Mouse (Mus musculus): ENCODE results near the gene Il10.
"Not testable (repeated sequence)": the region's sequence is repeated elsewhere in the genome, so short reads cannot be mapped to it uniquely, and the experiment has no call there.

Il10 gene

DNA sequence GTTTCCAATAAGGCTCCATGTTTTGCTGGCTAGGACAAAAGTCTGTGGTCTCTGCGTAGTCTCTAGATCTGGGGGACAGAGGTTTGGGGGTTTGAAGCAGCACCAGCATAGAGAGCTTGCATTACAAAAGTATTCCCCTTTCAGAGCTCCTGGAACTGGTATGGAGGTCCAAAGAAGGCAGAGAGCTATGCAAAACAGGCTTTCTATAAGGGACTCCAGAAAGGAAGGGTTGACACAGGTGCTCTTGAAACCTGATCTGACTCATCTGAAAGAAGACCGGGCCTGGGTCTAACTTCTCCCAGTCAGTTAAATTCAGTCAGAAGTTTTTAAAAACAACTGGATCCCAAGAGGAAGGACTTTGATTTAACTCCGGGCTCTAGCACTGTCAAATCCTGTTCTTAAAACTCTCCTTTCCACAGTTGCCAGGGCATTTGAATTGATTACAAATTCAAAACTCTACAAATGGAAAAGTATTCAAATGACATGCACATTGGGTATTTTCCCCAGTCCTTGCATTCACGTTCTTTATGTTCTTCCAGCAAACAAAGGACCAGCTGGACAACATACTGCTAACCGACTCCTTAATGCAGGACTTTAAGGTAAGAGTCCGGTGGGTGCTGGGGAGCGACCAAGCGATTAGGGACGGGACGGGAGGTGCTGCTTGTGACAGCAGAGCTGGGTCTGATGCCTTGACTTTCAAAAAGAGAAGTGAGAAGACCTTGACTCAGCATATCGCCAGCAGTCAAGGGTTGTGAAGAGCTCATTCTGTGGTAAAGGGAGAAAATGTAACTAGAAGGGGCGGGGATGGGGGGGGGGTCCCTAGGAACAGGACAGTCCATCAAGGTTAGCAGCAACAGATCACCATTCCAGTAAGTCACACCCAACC is 1.0 kb downstream of the Il10 start:
- no peak for DNase-seq (ENCODE audit: low read depth)

GRCm38 (mm10) chr1:131021438-131021837 is 1.8 kb downstream of the Il10 start:
- DNase-seq (ENCODE audit: low read depth), result no peak

DNA sequence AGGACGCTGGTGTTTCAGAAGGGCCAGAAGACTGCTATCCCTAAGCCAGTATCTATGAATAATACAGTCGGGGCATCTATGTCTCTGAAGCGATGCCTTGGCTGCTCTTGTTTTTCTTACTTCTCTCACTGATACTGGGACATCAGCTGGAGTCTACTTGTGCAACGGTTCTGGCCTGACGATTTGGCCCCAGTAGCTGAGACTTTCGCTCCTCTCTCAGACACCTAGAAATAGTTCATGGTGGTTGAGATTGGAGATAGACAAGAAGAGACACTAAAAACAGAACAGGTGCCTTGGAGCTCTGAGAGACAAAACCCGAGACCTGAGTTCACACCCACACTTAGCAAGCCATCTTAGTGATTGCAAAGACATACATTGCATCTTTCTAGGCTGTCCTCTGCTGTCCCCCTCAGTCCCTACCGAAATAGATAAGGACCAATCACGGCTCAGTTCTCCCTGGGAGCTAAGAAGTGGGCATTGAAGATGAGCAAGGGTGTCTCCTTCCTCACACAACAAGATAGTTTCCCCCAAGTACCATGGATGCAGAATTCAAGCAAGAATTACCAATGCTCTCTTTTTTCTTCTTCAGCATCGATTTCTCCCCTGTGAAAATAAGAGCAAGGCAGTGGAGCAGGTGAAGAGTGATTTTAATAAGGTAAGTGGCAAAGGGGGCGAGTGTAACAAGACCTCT is 2.4 kb downstream of the Il10 start:
- no peak for DNase-seq (ENCODE audit: low read depth)

DNA sequence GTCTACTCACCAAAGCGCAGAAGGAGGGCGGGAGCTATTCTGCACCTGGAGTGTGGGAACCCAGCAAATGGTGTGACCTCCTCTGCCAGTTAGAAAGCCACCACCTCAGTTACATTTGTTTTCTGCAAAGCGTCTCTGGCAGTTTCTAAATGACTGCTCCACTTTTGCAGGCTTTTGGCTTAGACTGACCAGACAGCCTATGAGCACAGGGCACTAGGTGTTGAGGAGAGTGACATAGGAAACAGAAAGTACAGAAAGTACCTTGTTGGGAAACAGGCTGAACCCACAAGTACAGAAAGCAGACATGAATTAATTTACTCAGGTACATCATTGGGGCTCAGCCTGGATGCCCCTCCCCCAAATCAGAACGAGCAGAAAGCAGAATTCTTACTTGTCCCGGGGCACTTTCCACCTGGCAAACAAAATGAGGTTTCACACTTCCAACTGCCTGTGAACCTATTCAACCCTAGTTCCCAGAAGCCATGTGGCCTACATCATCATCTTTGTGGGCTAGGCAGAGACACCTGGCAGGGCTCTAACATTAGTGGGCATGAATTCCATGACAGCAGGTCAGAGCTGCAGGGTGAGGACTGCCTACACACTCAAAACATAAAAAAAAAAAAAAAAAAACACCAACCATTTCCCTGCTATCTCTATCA is 3.1 kb downstream of the Il10 start:
- DNase-seq (ENCODE audit: low read depth), result no peak

- DNase-seq (ENCODE audit: low read depth), result not testable (repeated sequence)
These were observed 3.7 kb downstream of the Il10 start for GRCm38 (mm10) chr1:131023250-131023858.

GRCm38 (mm10) chr1:131024900-131025842 is 5.5 kb downstream of the Il10 start:
- DNase-seq (ENCODE audit: low read depth), result no peak

GRCm38 (mm10) chr1:131025843-131026190 is 6.2 kb downstream of the Il10 start:
- DNase-seq (ENCODE audit: low read depth), result no peak

- no peak for DNase-seq (ENCODE audit: low read depth)
These were observed 9.6 kb downstream of the Il10 start for GRCm38 (mm10) chr1:131029215-131029614.

- DNase-seq (ENCODE audit: low read depth), result no peak
These were observed 10.6 kb downstream of the Il10 start for GRCm38 (mm10) chr1:131030261-131030660.

DNA sequence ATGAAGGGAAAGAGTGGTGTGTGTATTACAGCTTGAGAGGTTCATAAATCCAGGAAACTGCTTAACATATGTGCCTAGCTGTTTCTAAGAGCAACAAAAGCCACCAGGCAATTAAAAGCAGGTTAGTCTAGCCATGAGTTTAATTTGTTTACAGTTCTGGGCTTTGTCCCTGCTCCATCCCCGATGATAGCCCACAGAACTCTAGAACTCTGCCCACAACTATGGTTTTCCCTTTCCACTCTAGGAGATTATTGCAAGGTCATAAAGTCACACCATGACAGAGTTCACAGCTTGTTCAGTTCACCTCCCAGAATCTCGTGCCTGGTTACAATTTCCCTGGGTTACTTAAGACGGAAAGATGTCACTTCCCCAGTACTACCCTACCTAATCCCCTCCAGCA is 11.6 kb downstream of the Il10 start:
- DNase-seq (ENCODE audit: low read depth), result no peak

DNA sequence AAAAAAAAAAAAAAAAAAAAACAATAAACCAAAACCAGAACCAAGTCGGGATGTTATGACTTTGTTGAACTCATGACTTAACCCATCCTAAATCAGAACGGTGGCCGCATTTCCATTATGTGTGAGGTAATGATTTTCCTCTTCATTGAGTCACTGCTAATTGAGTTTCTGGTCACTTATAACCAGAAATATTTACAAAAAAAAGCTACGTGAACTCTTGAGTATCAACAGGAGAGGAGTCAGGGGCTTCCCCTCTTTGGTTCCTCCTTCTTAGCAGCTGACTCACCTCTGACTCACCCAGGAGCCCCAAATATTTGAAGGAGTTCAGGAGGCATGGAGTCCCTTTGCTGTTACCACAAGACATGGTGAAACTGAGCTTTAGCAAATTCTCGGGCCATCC is 18.4 kb downstream of the Il10 start:
- no peak for DNase-seq (ENCODE audit: low read depth)

- DNase-seq (ENCODE audit: low read depth), result no peak
These were observed 18.9 kb downstream of the Il10 start for GRCm38 (mm10) chr1:131038415-131039017.

GRCm38 (mm10) chr1:131039479-131039878 is 19.8 kb downstream of the Il10 start:
- DNase-seq (ENCODE audit: low read depth), result no peak

- no peak for DNase-seq (ENCODE audit: low read depth)
These were observed 22.6 kb downstream of the Il10 start for GRCm38 (mm10) chr1:131042263-131042662.

DNA sequence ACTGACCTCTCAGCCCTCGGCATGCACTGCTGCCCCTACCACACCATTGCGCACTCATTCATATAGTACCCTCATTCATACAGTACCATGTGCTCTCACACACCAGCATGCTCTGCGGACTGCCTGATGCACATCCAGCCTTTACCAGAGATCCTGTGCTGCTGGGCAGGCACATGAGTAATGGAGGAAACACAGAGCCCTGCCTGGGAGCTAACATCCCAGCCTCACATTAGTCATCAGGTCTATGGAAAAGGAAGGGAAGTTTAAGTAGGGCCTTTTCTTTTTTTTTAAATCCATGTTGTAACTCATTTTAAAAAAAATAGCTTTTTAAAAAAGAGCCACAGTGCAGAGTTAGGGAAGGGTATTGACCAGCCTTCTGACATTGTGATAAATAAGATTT is 23.1 kb downstream of the Il10 start:
- no peak for DNase-seq (ENCODE audit: low read depth)

DNA sequence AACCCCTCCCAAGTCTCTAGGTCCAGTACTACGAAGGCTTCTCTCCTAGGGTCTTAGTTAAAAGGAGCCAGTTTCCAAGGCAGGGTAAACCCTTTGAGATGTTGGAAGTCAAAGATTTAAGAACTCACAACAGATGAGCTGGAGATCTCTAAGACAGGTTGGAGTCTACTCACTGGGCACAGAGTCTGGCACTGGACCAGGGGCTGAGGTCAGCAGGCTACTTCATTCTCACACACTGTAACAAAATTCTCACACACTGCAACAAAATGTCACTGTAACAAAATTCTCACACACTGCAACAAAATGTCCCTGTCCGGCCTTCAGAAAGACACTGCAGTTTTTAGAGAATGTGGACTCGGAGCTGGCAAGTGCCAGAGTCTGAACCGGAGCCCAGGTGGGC is 24.0 kb downstream of the Il10 start:
- DNase-seq (ENCODE audit: low read depth), result no peak

DNA sequence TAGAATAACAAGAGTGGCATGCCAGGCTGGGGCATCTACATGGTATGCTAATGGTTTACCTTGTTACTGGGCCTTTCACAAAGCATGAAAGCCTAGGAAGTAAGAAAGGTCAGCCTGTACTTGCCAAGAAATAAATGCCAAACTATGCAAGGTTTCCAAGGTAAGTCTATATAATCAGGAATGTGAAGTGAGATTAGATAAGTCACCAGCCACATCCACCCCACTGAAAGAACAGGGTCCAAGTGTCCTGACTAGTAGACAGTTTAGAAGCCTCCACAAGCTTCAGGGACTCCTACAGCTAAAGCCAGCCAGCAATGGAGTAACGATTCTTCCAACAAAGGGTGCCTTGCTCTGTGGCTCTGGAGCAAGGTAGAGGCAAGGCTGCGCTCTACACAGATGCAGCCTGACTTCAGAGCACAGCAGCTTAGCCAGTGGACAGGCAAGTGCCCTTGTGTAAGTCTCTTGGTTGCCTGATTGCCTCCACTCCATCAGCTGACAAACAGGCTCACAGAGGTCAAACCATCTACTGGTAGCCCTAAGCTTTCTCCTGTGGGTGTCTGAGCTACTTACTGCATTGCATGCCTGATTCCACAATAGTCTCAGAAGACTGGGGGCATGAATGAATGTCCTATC is 26.2 kb downstream of the Il10 start:
- DNase-seq (ENCODE audit: low read depth), result no peak

DNA sequence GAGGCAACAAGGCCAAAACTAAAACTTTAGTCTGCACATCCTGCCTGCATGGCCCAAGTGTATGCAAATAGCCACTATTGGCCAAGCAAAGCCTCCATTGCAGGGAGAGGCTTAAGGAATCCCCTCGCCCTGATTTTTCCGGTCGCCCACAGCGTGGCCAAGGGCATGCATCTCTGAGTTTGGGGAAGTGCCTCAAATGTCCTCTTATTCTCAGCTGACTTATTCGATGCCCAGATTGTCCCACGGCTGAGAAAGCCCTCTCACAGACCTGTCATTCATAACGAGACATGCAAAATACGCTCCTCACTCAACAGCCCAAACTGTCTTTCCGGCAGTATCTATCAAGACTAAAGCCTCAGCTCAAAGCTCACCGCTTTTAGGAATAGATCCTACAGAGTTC is 27.0 kb downstream of the Il10 start:
- DNase-seq (ENCODE audit: low read depth), result no peak

- DNase-seq (ENCODE audit: low read depth), result no peak
These were observed 28.6 kb downstream of the Il10 start for GRCm38 (mm10) chr1:131048121-131048863.

GRCm38 (mm10) chr1:131048946-131049345 is 29.3 kb downstream of the Il10 start:
- DNase-seq (ENCODE audit: low read depth), result no peak

Measured in fibroblast of lung, adult 2 months (primary cell).